Mouse (Mus musculus): ENCODE measurements at regions not wholly inside any gene's neighbourhood (a gene's known extent, or its start where the extent isn't known, plus 50 kb on each side); places are given as distances from the start of the nearest gene placed in this dataset.
"Not testable (repeated sequence)": the region's sequence is repeated elsewhere in the genome, so short reads cannot be mapped to it uniquely, and the experiment has no call there.

GRCm38 (mm10) chr2:78598039-78598438, 269.9 kb upstream of the Ube2e3 start:
- DNase-seq = no peak

GRCm38 (mm10) chr2:78596251-78596650, 271.7 kb upstream of the Ube2e3 start:
- DNase-seq = no peak

GRCm38 (mm10) chr2:78580013-78580412, 287.9 kb upstream of the Ube2e3 start:
- no peak for DNase-seq

- no peak for DNase-seq
Observed at GRCm38 (mm10) chr2:78572492-78572891, 295.4 kb upstream of the Ube2e3 start.

- no peak for DNase-seq
Observed at GRCm38 (mm10) chr2:78558128-78558527, 309.8 kb upstream of the Ube2e3 start.

- DNase-seq = no peak
Observed at GRCm38 (mm10) chr2:78551085-78551484, 316.8 kb upstream of the Ube2e3 start.

GRCm38 (mm10) chr2:78548683-78549467, 319.0 kb upstream of the Ube2e3 start:
- no peak for DNase-seq

- DNase-seq = no peak
Observed at GRCm38 (mm10) chr2:78547286-78547685, 320.6 kb upstream of the Ube2e3 start.

GRCm38 (mm10) chr2:78540422-78540821, 327.5 kb upstream of the Ube2e3 start:
- DNase-seq = no peak

GRCm38 (mm10) chr2:78539592-78540300, 328.2 kb upstream of the Ube2e3 start:
- DNase-seq = no peak

- DNase-seq = no peak
Observed at GRCm38 (mm10) chr2:78537574-78537973, 330.4 kb upstream of the Ube2e3 start.

GRCm38 (mm10) chr2:78533881-78534280, 334.0 kb upstream of the Ube2e3 start:
- DNase-seq = not testable (repeated sequence)

GRCm38 (mm10) chr2:78530535-78530934, 337.4 kb upstream of the Ube2e3 start:
- no peak for DNase-seq

- DNase-seq = no peak
Observed at GRCm38 (mm10) chr2:78520258-78521023, 347.5 kb upstream of the Ube2e3 start.

- DNase-seq = no peak
Observed at GRCm38 (mm10) chr2:78493115-78493514, 374.8 kb upstream of the Ube2e3 start.

- no peak for DNase-seq
Observed at GRCm38 (mm10) chr2:78480036-78480435, 387.9 kb upstream of the Ube2e3 start.

GRCm38 (mm10) chr2:78459444-78459843, 408.5 kb upstream of the Ube2e3 start:
- no peak for DNase-seq

- DNase-seq = no peak
Observed at GRCm38 (mm10) chr2:78453411-78453810, 414.5 kb upstream of the Ube2e3 start.

GRCm38 (mm10) chr2:78436816-78437215, 431.1 kb upstream of the Ube2e3 start:
- DNase-seq = no peak

- DNase-seq = no peak
Observed at GRCm38 (mm10) chr2:78435071-78435470, 432.9 kb upstream of the Ube2e3 start.

GRCm38 (mm10) chr2:78427659-78428336, 440.1 kb upstream of the Ube2e3 start:
- no peak for DNase-seq

- DNase-seq = peak; percentile 9 to 10
Observed at GRCm38 (mm10) chr2:78418561-78419338, 449.2 kb upstream of the Ube2e3 start.
